Comparison of ENCODE assay signal across 29 mouse cellular contexts in genomic region chr4:120096935-120097334, GRCm38 (mm10). TPM values are rescaled to one million over a fixed set of nuclear protein-coding genes. Genes with fewer than 3 reads are reported as not detected.
"Had no signal": no experiment of that assay in that cellular context is flagged by ENCODE, and none has a peak within 500 bp of the region (broad histone marks: within the 10 kb centered on the region; RNA-seq: fewer than 3 reads in every experiment).

No protein-coding gene starts in this region.

- H3K4me3 ChIP-seq: limb, embryonic 12.5 days; limb, embryonic 15.5 days; midbrain, embryonic 12.5 days; midbrain, embryonic 15.5 days; neural tube, embryonic 12.5 days; neural tube, embryonic 15.5 days had no signal

- H3K4me1 ChIP-seq: limb, embryonic 12.5 days; limb, embryonic 15.5 days; midbrain, embryonic 12.5 days; midbrain, embryonic 15.5 days; neural tube, embryonic 12.5 days; neural tube, embryonic 15.5 days had no signal

- H3K27ac ChIP-seq: kidney, postnatal 0 days; limb, embryonic 12.5 days; limb, embryonic 15.5 days; liver, embryonic 14.5 days; macrophage; midbrain, embryonic 12.5 days; midbrain, embryonic 15.5 days; neural tube, embryonic 12.5 days; neural tube, embryonic 15.5 days; stomach, postnatal 0 days had no signal

- H3K9ac ChIP-seq: limb, embryonic 12.5 days; limb, embryonic 15.5 days; liver, embryonic 14.5 days; liver, postnatal 0 days; midbrain, embryonic 12.5 days; midbrain, embryonic 15.5 days; neural tube, embryonic 12.5 days; neural tube, embryonic 15.5 days had no signal

- DNase-seq: kidney, adult 2 months; kidney, postnatal 36 days; left cerebral cortex, postnatal 4 days; liver, postnatal 0 days; right cerebral cortex, adult 18-20 months; right cerebral cortex, postnatal 14 days; right cerebral cortex, postnatal 4 days; thymus, postnatal 25 days had no signal

- H3K36me3 ChIP-seq: limb, embryonic 12.5 days; limb, embryonic 15.5 days; midbrain, embryonic 12.5 days had no signal

- H3K27me3 ChIP-seq: limb, embryonic 12.5 days; limb, embryonic 15.5 days; midbrain, embryonic 12.5 days; midbrain, embryonic 15.5 days; neural tube, embryonic 12.5 days; neural tube, embryonic 15.5 days had no signal

RNA-seq across cellular contexts. Expression of gene AL607142.1, which starts 32.1 kb away (rescaled TPM):
- total RNA-seq: layer of hippocampus, adult 8-10 months; layer of hippocampus, postnatal 14 days; left cerebral cortex, adult 8-10 months; left cerebral cortex, postnatal 14 days; left cerebral cortex, postnatal 4 days; megakaryocyte, adult 5-6 weeks had no signal
- polyA plus RNA-seq: intestine, postnatal 0 days; kidney, adult 2 months; kidney, embryonic 14.5 days; kidney, postnatal 0 days; limb, embryonic 12.5 days; limb, embryonic 15.5 days; liver, embryonic 11.5 days; liver, embryonic 14.5 days; liver, postnatal 0 days; lung, embryonic 16.5 days; macrophage; midbrain, embryonic 12.5 days; midbrain, embryonic 15.5 days; neural tube, embryonic 12.5 days; neural tube, embryonic 15.5 days; stomach, embryonic 14.5 days; stomach, postnatal 0 days; thymus, postnatal 0 days had no signal
